ENCODE assay signal across 22 mouse cellular contexts in genomic region chr5:119072712-119073111, GRCm38 (mm10).
DNase-seq lines count a peak whose midpoint lies in the region; ATAC-seq and TF ChIP-seq lines count a peak whose summit lies in the region.
"Had no signal": no experiment of that assay in that cellular context is flagged by ENCODE, and none has a peak within 500 bp of the region (broad histone marks: within the 10 kb centered on the region; RNA-seq: fewer than 3 reads in every experiment).

No protein-coding gene starts in this region.

- no peak overlapping the region for H3K27ac ChIP-seq in stomach, embryonic 16.5 days (ENCODE audit: low read length)
- no peak overlapping the region for H3K27ac ChIP-seq in stomach, postnatal 0 days (replicated peaks)
- H3K27ac ChIP-seq in intestine, embryonic 15.5 days: no peak overlapping the region
- no peak overlapping the region for H3K27ac ChIP-seq in intestine, embryonic 16.5 days (ENCODE audit: low read length)
- peak overlapping the region; percentile 70; the same call in 1 of the 2 replicates for H3K27ac ChIP-seq in intestine, postnatal 0 days (ENCODE audit: low read depth, low read length)

- no peak overlapping the region for H3K4me3 ChIP-seq in stomach, embryonic 16.5 days (replicated peaks; ENCODE audit: low read length)
- no peak overlapping the region for H3K4me3 ChIP-seq in stomach, postnatal 0 days (ENCODE audit: low read depth, low read length)
- H3K4me3 ChIP-seq in intestine, embryonic 15.5 days (replicated peaks): no peak overlapping the region
- no peak overlapping the region for H3K4me3 ChIP-seq in intestine, embryonic 16.5 days (ENCODE audit: low read length)
- no peak overlapping the region for H3K4me3 ChIP-seq in intestine, postnatal 0 days (ENCODE audit: low read depth, low read length)

- ATAC-seq in stomach, embryonic 16.5 days (ENCODE audit: insufficient read depth, low FRiP score): peak; percentile 19; the same call in 1 of the 2 replicates
- ATAC-seq in stomach, postnatal 0 days (ENCODE audit: low FRiP score, low TSS enrichment): no peak
- ATAC-seq in intestine, embryonic 15.5 days: peak; percentile 57
- peak; percentile 74 for ATAC-seq in intestine, embryonic 16.5 days
- peak; percentile 68 for ATAC-seq in intestine, postnatal 0 days
- ATAC-seq: activated CD4-positive, CD25-positive, alpha-beta regulatory T cell, adult 4 months; CD4-positive, CD25-positive, alpha-beta regulatory T cell, adult 4 months; Patski had no signal

- no peak overlapping the region for H3K9ac ChIP-seq in stomach, embryonic 16.5 days (ENCODE audit: low read length)
- H3K9ac ChIP-seq in stomach, postnatal 0 days (ENCODE audit: low read length): no peak overlapping the region
- H3K9ac ChIP-seq in intestine, embryonic 15.5 days: no peak overlapping the region
- no peak overlapping the region for H3K9ac ChIP-seq in intestine, embryonic 16.5 days (ENCODE audit: low read depth, low read length)
- H3K9ac ChIP-seq in intestine, postnatal 0 days (ENCODE audit: low read depth, low read length): no peak overlapping the region

- no peaks in the 10 kb centered on the region for H3K27me3 ChIP-seq in stomach, embryonic 16.5 days (ENCODE audit: control insufficient read depth, insufficient read depth, low read length)
- no peaks in the 10 kb centered on the region for H3K27me3 ChIP-seq in stomach, postnatal 0 days (ENCODE audit: control insufficient read depth, insufficient read depth, low read length)
- H3K27me3 ChIP-seq in intestine, embryonic 15.5 days (replicated peaks): no peaks in the 10 kb centered on the region
- H3K27me3 ChIP-seq in intestine, embryonic 16.5 days (replicated peaks; ENCODE audit: control insufficient read depth, insufficient read depth, low read length): no peaks in the 10 kb centered on the region
- H3K27me3 ChIP-seq in intestine, postnatal 0 days (replicated peaks; ENCODE audit: control insufficient read depth, insufficient read depth, low read length): no peaks in the 10 kb centered on the region
- H3K27me3 ChIP-seq: CH12.LX, Patski had no signal

- no peaks in the 10 kb centered on the region; the same call in 1 of the 2 replicates for H3K9me3 ChIP-seq in stomach, embryonic 16.5 days (replicated peaks; ENCODE audit: control insufficient read depth, low read length)
- no peaks in the 10 kb centered on the region for H3K9me3 ChIP-seq in stomach, postnatal 0 days (ENCODE audit: control insufficient read depth, low read length)
- no peaks in the 10 kb centered on the region for H3K9me3 ChIP-seq in intestine, embryonic 15.5 days
- no peaks in the 10 kb centered on the region for H3K9me3 ChIP-seq in intestine, embryonic 16.5 days (ENCODE audit: control insufficient read depth, low read length)
- H3K9me3 ChIP-seq in intestine, postnatal 0 days (ENCODE audit: control insufficient read depth): no peaks in the 10 kb centered on the region

- H3K36me3 ChIP-seq in stomach, embryonic 16.5 days (ENCODE audit: control insufficient read depth, insufficient read depth, low read length): no peaks in the 10 kb centered on the region
- no peaks in the 10 kb centered on the region for H3K36me3 ChIP-seq in stomach, postnatal 0 days (ENCODE audit: control insufficient read depth, insufficient read depth, low read length)
- H3K36me3 ChIP-seq in intestine, embryonic 15.5 days: no peaks in the 10 kb centered on the region
- H3K36me3 ChIP-seq in intestine, embryonic 16.5 days (ENCODE audit: control insufficient read depth, insufficient read depth, low read length): no peaks in the 10 kb centered on the region
- no peaks in the 10 kb centered on the region for H3K36me3 ChIP-seq in intestine, postnatal 0 days (ENCODE audit: control insufficient read depth, insufficient read depth)
- H3K36me3 ChIP-seq: G1E had no signal

- no peak for TF ChIP-seq CTCF in stomach, postnatal 0 days (IDR thresholded peaks at IDR 0.05; ENCODE audit: low read depth)
- 0 out of 2 replicates have a peak, but pooled peaks have one; percentile 3 for TF ChIP-seq CTCF in intestine, postnatal 0 days (IDR thresholded peaks at IDR 0.05; ENCODE audit: low read depth)

- no peaks in the 10 kb centered on the region for H3K4me1 ChIP-seq in stomach, embryonic 16.5 days (ENCODE audit: control insufficient read depth, insufficient read depth, low read length)
- no peaks in the 10 kb centered on the region for H3K4me1 ChIP-seq in stomach, postnatal 0 days (replicated peaks; ENCODE audit: control insufficient read depth, insufficient read depth)
- H3K4me1 ChIP-seq in intestine, embryonic 15.5 days (replicated peaks): peaks cover 6% of the 10 kb centered on the region; the same call in 1 of the 2 replicates
- H3K4me1 ChIP-seq in intestine, embryonic 16.5 days (ENCODE audit: control insufficient read depth, insufficient read depth, low read length): peaks cover 16% of the 10 kb centered on the region
- 0 out of 2 replicates have a peak, but pooled peaks cover 5% of the 10 kb centered on the region for H3K4me1 ChIP-seq in intestine, postnatal 0 days (replicated peaks; ENCODE audit: control insufficient read depth, insufficient read depth, low read length)

- DNase-seq in stomach, postnatal 0 days (ENCODE audit: low spot score): no peak
- DNase-seq in cerebellum, postnatal 14 days: no peak
- DNase-seq in kidney, postnatal 10 days: no peak
- no peak for DNase-seq in frontal cortex, postnatal 36 days (ENCODE audit: low spot score in 2 of 2)
- DNase-seq: adrenal gland, adult 2 months; adrenal gland, adult 8-10 months; adrenal gland, postnatal 10 days; adrenal gland, postnatal 14 days; adrenal gland, postnatal 25 days; adrenal gland, postnatal 36 days; B cell, adult 2 months; cerebellum, adult 11 months; cerebellum, adult 11-12 months had no signal

- TF ChIP-seq EP300 in stomach, postnatal 0 days (optimal IDR thresholded peaks at IDR 0.05): no peak

- 92% methylated on average over 14 of the region's 14 CpGs for WGBS in stomach, embryonic 16.5 days
- WGBS in stomach, postnatal 0 days: 91% methylated on average over 14 of the region's 14 CpGs
- WGBS in intestine, embryonic 15.5 days: 83% methylated on average over 14 of the region's 14 CpGs
- WGBS in intestine, embryonic 16.5 days: 69% methylated on average over 14 of the region's 14 CpGs
- WGBS in intestine, postnatal 0 days: 51% methylated on average over 14 of the region's 14 CpGs

- no peak overlapping the region for H3K4me2 ChIP-seq in stomach, embryonic 16.5 days (ENCODE audit: low read depth, low read length)
- no peak overlapping the region for H3K4me2 ChIP-seq in stomach, postnatal 0 days (replicated peaks; ENCODE audit: low read depth)
- H3K4me2 ChIP-seq in intestine, embryonic 15.5 days (replicated peaks): no peak overlapping the region
- H3K4me2 ChIP-seq in intestine, embryonic 16.5 days (ENCODE audit: low read depth, low read length): no peak overlapping the region
- H3K4me2 ChIP-seq in intestine, postnatal 0 days (replicated peaks; ENCODE audit: low read depth): no peak overlapping the region
